Mouse (Mus musculus) fibroblast of lung, adult 2 months (primary cell): Measurements from ENCODE around the gene Ambra1.

Experiments
- DNase-seq: peaks from one replicate; pipeline ENCODE4 v3.0.0-alpha.2; 2011; ENCODE audit warnings: low read depth

The Ambra1 gene

DNA sequence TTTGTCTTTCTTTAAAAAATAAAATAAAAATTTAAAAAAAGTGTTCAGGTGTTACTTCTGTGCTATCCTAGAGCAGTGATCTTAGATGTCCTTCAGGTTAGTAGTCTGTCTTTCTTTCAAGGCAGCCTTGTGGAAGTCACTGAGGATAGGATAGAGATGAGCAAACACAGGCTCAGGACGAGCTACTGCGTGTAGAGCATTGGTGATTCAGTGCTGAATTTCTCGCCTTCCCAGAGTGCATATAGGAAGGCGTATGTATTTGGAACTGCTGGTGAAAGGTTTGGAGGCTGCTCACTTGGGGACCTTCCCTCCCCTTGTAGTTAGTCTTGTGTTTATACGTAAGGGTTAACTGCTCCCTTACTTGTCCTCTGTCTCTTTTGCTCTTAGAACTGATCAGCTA, 5.3 kb downstream of the Ambra1 start:
- DNase-seq: no peak

DNA sequence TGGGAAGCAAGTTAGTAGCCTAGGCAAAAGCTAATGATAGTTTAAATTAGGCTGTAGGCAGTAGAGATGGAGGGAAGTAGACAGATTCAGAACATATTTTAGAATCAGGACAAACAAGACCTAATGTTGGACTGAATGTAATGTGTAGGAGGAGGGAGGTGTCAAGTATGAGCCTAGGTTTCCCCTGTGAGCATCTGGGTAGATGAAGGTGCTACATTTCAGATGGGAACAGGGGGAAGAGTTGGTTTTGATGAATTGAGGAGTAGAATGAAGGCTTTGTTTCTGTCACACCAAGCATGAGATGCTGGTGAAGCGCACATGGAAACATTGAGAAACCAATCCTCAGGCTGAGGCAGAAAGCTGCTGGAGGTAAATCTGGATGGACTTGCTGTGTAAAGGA, 9.7 kb downstream of the Ambra1 start:
- no peak for DNase-seq

DNA sequence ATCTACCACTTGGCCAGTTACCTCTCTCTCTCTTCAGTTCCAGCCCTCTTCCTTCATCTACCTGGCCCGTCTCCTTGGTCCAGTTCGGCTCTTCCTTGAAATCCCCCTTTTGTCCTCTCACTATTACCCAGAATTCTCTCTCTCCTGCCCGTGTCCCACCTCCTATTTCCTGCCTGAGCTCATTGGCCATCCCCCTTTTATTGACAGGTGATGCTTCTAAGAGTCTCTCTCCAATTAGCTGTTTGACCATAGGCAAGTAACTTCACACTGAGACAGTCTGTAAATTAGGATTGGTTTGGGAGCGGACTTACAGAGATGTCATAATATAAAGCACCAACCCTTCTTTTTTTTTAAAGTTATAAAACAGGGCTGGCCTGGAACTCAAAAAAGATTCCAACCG, 14.8 kb downstream of the Ambra1 start:
- DNase-seq: no peak

DNA sequence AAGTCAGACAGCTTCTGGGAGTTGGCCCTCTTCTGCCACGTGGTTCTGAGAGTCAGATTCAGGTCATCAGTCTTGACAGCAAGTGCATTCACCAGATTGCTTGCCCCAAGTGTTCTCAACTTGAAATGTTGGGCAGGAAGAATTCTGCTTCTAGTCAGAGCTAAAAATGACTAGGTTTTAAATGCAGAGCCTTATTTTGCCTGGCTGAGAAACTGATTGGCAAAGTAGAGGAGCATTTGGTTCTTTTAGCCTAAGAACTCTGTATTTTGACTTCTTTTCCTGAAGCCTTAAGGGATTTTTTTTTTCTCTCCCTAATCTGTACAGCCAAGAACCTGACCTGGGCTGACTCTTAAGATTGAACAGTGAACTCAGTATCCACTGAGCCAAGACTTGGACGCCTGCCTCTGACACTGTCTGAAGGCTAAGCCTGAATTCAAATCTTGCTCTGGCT, 19.9 kb downstream of the Ambra1 start:
- DNase-seq: peak; percentile 44

DNA sequence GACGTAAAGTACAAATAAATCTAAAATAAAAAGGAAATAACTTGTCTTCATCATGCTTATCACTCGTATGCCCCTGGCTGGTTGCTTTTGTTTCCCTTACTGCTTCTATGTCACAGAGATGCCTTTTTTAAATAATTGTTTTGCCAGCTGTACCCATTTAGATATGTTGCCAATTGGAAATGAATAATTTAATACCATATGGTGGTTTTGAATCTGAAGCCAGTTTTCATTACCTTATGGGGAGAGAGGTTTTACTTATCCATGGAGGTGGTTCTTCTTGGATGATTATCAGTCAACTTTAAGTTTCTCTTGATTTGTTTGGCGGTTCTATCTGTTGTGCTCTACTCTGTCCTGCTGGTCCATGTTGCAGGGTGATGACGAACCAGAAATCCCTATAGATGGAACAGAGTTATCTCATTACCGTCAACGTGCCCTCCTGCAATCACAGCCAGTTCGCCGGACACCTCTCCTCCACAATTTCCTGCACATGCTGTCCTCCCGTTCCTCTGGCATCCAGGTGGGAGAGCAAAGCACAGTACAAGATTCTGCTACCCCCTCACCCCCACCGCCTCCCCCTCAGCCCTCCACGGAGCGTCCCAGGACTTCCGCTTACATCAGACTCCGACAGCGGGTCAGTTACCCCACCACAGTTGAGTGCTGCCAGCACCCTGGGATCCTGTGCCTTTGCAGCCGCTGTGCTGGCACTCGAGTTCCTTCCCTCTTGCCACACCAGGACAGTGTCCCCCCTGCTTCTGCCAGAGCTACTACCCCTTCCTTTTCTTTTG, 42.2 kb downstream of the Ambra1 start:
- no peak for DNase-seq

DNA sequence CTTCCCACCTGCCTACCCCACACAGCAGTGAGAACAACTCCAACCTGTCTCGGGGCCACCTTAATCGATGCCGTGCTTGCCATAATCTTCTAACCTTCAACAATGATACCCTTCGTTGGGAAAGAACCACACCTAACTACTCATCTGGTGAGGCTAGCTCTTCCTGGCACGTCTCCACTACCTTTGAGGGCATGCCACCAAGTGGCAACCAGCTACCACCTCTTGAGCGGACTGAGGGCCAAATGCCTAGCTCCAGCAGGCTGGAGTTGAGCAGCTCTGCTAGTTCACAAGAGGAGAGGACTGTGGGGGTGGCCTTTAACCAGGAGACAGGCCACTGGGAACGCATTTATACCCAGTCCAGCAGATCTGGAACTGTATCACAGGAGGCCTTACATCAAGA, 43.4 kb downstream of the Ambra1 start:
- DNase-seq: no peak

DNA sequence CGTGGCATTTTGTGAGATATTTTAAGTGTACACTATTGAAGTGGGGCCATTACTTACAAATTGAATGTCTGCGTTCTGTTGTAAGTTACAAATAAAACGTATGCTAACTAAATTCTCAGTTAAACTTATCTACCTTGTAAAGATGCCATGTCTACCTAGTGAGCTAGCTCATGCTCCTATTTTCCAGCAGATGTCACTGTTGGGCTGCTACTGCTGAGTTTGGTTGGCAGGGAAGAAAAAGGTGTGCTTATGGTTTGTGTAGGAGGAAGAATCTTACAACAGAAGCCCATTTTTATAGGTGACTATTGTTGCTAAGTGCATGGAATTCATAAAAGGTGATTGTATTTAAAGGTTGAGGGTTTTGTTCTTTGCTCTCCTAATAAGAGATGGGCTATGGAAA, 49.2 kb downstream of the Ambra1 start:
- no peak for DNase-seq

DNA sequence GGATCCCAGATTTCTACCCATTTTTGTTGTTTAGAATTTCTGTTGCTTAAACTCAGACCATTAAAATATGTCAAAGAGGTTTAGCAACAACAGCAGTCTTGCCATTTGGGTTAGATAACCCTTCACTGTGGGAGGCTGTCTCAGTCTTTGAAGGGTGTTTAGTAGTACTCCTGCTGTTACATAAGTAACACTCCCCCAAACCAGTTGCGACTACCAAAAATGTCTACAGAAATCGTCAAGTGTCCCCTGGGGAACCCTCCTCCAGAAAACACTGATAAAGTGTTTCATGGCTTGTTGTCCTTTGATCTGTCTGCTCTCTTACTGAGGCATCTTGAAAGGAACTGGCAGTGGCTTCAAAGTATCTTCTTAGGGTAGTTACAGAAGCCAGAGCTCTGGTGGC, 61.7 kb downstream of the Ambra1 start:
- DNase-seq: no peak

DNA sequence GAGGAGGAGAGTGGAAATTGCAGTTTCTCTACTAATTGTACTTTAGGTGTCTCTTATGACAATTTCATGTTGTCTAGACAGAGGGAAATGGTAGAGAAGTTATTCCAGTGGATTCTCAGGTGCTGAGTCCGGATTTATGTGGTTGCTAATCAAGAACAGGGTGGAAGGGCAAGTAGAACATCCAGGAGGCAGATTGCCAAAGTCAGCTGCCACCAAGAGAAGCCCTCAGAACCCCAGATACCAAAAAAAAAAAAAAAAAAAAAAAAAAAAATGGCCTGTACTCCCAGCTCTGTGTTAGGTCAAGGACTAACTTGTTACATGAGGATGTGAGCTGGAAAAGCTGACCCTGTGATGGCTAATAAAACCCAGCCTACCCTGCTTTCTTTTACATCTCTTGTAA, 62.4 kb downstream of the Ambra1 start:
- DNase-seq: no peak

DNA sequence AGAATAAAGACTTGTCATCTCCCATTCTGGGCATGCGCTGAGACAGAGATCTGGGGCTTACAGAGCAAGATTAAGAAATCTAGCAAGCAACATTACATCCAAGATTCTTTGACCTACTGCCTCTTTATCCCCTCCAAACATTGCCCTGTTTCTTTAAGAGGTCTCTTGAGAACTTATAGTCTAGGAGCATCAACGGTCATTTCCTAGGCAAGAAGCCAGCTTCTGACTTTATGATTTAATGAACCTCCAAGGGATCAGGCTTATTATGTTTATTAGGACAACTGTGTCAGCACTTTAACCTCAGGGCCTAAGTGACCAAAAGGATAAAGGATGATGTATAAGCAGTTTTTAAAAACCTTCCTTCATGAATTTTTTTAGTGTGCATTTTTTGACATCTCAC, 64.5 kb downstream of the Ambra1 start:
- no peak for DNase-seq

DNA sequence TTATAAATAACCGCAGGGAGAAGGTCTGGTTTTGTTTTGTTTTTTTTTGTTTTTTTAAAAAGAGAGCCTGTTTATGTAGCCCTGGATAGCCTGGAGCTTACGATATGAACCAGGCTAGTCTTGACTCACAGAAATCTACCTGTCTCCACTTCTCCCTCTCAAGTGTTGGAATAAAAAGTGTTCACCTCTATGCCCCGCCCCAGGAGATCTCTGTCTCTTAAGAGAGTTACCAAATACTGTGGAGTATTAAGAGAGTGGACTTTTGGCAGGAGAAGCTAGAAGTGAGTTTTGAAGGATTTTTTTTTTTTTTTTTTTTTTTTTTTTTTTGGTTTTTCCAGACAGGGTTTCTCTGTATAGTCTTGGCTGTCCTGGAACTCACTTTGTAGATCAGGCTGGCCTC, 65.2 kb downstream of the Ambra1 start:
- DNase-seq: no peak

DNA sequence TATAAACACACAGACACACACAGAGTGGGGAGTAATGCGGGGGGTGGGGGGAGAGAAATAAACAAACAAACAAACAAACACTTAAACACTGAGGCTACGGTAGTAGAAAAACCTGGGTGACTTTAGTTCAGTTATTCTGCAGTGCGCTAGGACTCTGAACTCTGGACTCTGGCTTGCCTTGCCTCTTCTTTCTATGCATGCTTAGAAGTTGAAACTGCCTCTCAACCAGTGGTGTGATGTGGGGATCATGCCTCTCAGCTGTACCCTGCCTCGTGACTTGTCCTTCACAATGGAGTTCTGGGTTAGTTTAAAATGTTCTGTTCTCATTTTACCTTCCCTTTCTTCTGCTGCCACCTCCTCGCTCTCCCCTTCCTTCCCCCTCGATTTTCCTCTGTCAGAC, 81.5 kb downstream of the Ambra1 start:
- DNase-seq: no peak

DNA sequence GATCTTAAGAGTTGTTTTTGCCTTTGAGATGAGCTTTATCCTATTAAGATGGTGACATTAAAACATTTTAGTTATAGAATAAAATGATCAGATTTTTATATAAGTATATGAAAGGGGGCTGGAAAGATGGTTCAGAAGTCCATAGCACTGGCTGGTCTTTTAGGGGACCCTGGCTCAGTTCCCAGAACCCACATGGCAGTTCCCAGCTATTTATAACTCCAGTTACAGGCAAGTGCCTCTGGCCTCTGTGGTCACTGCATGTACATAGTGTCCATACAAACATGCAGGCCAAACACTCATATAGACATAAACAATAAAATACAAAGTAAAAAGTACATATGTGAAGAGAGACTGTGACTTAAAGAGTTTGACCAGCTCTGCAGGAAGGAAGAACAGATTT, 86.8 kb downstream of the Ambra1 start:
- DNase-seq: no peak

DNA sequence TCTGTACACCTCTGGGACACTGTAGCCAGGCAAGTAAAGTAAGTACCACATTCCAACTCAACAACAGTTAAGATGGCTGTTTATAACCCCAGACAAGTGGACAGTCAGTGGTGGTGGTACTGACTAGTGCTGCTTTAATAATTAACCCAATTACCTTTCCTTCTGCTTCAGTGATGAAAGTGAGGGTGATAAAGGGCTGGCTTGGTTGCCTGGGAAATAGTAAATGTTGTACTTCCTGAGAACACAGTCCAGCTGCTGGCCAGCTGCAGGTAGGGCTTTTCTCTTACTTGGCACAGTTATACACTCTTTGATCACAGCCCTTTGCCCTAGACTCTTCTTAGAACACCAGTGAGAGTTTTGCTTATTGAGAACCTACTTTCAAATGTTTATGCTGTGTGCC, 102.3 kb downstream of the Ambra1 start:
- DNase-seq: no peak

DNA sequence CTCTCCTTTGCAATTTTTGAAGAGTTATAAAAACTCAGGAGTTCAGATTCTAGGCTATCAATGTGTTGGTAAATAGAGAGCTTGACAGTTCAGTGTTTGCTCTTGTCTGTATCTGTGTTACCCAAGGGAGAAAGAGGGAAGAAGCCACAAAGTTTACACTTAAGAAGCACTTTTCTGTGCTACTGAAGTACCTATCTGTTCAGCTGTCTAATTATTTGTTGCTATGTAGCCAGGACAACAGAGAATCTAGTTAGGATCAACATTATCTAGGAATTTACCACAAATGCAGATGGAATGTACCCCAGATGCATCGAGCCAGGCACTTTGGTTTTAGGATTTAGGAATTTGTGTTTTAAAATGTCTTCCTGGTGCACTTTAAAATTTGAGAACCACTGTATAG, 104.3 kb downstream of the Ambra1 start:
- no peak for DNase-seq

DNA sequence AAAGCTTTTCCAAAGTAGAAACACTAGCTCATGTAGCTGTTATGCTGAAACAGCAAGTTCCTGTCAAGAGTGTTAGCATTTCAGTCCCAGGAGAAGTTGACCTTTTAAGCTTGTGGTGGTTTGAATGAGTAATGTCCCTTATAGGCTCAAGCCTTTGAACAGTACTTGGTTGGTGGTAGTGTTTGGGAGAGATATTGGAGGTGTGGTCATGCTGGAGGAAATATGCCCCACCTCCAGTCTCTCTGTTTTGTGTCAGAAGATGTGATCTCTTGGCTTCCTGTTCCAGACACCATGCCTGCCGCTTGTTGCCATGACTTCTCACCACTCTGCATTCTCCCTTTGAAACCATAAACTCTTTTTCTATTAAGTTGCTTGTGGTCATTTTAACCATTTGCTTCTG, 105.1 kb downstream of the Ambra1 start:
- DNase-seq: peak; percentile 15

DNA sequence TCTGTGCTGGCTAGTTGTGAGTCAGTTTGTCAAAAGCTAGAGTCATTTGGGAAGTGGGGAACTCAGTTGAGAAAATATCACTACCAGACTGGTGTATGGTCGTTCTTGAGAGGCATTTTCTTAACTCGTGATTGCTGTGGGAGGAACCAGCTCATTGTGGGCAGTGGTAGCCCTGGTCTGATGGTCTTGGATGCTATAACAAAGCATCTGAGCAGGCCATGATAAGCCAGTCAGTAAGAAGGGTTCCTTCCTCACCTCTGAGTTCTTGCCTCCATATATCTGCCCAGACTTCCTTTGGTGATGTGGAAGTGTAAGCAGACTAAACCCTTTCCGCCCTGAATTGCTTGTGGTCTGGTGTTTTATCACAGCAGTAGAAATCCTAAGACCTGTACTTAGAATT, 105.7 kb downstream of the Ambra1 start:
- DNase-seq: no peak

DNA sequence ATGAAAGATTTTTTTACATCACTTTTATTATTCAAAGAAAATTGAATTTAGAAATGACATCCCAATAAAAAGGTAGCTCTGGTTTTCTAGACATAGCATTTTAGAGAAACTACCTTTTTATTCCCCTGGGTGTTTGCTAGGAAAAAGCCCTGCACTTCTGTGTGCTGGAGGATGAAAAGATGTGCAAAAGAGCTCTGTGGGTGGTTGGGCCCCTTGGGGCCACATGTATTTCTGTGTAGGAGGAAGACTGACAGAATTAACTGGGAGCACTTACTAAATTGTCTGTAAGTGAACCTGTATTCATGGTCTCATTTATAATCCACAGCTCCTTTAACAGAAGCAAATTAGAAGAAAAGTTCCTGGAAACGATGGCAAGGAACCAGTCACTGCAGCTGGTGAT, 114.2 kb downstream of the Ambra1 start:
- DNase-seq: no peak

DNA sequence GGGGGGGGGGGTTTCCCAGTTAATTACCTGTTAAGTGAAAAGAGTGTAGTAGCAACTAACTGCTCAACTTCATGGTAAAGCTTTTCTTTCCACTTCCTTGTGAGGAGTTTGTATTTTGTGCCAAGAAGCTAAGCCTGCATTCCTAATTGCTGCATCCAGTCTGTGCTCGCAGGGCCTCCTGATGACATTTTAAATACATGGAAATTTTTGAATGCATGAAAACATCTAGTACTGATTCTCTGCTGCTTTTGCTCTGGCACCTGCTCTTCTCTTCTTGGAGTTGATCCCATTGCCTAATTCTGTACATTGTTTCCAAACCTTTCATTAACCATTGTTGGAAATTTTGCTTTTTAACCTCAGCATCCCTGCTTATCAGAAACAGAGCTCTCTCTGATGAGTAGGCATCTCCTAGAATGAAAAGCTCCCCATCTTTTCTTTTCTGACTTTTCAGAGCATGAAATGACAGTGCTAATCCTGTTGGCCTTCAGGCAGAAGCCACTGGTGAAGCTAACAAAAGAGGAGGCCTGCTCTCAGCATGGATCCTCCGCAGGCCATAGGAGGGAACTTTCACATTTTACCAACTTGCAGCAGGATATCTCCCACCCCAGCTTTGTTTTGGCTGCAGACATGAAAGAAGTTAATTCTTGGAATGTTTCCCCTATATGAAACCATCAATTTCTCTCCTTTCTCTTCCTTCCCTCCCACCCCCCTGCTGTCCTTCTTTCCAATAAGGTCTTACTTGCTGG, 122.7 kb downstream of the Ambra1 start:
- no peak for DNase-seq

DNA sequence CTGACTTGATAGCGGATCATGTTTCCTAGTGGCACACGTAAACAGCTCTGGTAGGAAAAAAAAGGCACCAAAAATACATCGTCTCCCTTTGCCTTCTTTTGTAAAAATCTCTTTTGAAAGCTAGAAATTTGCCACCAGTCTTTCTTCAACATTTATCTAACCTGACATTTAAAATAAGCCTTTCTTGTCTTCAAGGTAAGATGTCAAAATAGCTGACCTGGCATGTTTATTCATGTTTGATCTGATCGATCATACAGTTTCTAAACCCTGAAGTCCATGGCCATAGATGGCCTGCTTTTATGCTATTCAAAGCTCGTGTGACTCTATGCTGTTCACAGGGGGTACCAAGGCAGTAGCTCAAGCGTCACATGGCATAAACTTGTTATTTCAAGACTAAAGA, 124.6 kb downstream of the Ambra1 start:
- no peak for DNase-seq

DNA sequence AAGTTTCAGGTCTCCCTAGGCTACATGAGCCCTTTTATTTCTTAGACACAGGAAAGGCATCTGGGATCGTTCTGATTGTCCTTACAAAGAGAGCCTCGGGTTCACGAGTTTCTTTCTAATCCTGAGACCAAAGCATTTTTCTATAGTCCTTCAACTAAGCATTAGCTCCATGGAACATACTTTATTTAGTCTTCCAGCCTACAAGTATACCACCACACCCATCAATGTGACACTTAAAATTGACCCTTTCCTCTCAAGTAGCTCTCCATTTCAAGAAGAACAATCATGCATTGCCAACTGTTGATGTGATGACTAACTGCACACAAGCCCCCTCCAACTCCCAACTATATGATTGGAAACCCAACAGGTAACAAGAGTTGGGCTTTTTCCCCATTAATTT, 127.0 kb downstream of the Ambra1 start:
- no peak for DNase-seq

DNA sequence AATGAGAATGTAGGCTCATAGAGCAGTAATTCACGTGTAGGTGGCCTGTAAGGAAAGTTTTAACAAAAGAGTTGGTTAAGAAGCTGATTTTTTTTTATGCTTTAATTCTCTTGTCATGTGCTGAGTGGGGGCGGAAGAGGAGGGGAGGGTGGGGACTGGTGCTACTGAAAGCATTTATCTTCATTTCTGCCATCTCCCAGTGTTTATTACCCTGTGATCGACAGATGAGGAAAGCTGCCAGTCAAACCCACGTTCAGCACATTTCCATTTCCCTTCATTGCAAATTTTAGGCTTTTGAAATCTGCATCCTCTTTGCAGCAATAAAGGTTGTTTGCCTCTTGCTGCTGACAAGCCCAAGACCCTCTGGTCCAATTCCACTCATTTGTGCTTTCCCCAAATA, 129.5 kb downstream of the Ambra1 start:
- DNase-seq: no peak

DNA sequence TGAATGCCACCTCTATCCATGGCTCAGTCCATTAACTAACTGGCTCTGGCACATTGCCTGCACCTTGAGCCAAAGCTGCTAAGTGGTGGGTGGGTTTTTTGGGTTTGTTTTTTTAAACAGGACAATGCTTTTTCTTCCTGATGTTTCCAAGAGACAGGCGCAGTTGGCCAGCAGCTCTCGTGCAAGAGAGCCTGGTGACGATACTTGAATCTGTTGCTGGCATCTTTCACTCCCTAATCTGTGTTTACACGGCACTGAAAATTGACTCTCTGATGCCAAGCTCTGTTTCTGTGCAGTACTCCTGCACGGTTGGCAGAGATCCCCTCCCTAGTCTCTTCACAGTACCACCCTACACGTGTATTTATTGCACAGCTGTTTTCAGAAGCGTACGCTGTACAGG, 140.8 kb downstream of the Ambra1 start:
- DNase-seq: no peak

DNA sequence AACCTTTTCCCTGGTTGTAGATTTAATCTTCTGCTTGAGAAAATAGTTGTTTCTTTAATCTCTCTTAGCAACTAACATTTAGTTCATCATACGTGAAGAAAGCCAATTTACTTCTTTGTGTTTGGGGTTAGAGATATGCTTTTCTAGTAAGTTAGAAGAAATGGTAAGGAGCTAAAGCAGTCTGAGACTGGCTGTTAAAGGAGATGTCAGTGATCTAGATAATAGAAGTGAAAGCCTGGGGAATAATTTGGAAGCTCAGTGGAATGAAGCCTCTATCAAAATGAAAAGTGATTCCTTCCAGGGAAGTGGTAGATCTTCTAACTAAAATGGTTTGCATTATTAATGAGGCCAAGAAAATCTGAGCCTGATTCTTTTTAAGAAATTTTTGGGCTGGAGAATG, 141.3 kb downstream of the Ambra1 start:
- no peak for DNase-seq
